Mouse (Mus musculus): ENCODE results near the gene Yars. TPM values are rescaled to one million over a fixed set of nuclear protein-coding genes. Genes with fewer than 3 reads are reported as not detected.

The Yars gene
- 10 to 100 TPM; 27.4 to 42.1 TPM for polyA plus RNA-seq (2017; shearing (Covaris generic))

- ATAC-seq = peak; percentile 94
These were observed at the start of gene Yars, which contains the start of gene S100pbp for GRCm38 (mm10) chr4:129189542-129190519. TSS of gene Yars (plus strand) at chr4:129189760. TSS of gene S100pbp (minus strand) at chr4:129189727.

DNA sequence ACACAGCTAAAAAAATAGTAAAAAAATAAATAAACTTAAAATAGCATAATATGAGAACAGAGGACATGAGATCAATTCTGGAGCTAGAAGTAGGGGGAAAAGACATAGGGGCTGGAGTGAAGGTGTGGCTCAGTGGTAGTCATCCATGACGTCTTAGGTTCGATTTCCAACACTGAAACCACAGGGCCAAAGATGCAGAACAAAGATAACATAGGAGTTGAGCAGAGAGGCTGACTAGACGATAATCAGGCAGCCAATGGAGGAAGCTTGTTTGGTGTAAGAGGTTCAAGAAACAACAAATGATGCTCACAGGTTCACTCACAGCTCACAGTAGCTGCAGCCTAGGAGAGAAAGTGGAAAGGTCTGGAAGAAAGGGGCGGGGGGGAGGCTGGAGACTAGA lies 48.8 kb upstream of the Yars start:
- no peak for ATAC-seq

GRCm38 (mm10) chr4:129141560-129142438 lies 47.8 kb upstream of the Yars start:
- ATAC-seq = no peak

DNA sequence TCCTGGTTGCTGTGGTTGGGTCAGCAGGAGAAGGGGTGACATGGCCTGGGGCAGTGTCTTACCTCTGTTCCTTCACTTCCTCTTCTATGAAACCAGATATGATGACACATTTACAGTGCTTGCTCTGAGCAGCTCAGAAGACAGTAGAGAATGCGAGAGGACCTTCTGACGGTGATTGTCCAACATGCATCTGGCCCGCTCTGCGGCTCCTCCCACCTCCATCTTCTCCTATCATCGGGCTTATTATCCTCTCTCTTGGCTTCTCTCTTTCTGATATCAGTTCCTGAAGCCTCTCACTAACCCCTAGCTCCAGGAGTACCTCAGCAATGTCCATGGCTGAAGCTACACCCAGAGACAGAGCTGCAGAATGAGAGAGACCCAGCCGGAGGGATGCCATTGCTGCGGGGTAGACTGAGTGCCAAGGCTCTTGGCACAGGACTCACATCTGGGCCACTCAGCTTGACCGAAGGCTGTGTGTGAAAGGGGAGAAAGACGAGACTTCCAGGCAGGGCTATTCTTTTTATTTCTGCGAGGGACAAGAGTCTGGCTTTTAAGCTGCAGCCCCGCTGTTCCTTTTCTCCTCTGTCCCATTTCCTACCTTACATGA lies 47.0 kb upstream of the Yars start:
- no peak for ATAC-seq

DNA sequence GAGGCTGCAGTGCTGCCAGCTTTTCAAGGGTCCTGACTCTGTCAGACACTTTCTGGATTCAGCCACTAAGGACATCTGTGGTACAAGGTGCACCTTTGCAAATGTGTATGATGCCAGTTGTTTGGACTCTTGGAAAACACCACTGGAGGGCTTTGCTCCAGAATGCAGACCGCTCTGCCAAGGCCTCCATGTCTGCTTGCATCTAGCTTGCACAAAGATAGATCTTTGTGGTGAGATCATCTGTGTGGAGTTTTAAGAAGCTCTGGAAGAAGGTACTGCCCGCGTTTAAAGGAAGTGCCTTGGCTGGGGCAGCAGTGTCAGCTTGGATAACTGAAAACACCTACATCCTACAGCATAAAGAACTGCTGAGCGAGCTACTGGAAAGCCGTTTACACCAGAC lies 46.1 kb upstream of the Yars start:
- ATAC-seq = no peak

- no peak for ATAC-seq
These were observed 44.9 kb upstream of the Yars start for GRCm38 (mm10) chr4:129144401-129145367.

DNA sequence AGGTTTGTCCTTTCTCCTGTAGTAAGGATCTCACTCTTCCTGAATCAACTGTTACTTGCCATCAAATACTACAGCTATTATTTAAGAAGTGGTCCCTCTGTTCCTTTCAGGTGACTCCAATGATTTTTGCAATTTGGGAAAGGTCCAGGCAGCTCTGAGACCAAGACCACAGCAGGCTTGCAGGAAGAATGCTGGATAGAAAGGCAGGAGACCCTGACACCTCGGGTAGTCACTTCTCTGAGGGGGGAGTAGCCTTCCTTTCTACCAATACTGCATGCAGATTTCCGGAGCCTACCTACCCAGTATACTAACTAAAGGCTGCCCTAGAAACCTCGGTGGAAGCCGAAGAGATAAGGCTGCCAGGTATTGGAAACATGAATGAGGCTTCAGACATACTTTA lies 44.1 kb upstream of the Yars start:
- no peak for ATAC-seq

- no peak for ATAC-seq
These were observed 43.6 kb upstream of the Yars start for GRCm38 (mm10) chr4:129145943-129146342.

GRCm38 (mm10) chr4:129146392-129146791 lies 43.2 kb upstream of the Yars start:
- peak; percentile 58 for ATAC-seq

GRCm38 (mm10) chr4:129147552-129148103 lies 41.9 kb upstream of the Yars start:
- no peak for ATAC-seq

GRCm38 (mm10) chr4:129149321-129149720 lies 40.2 kb upstream of the Yars start:
- no peak for ATAC-seq

- no peak for ATAC-seq
These were observed 38.2 kb upstream of the Yars start for GRCm38 (mm10) chr4:129151276-129151811.

GRCm38 (mm10) chr4:129157541-129157940 lies 32.0 kb upstream of the Yars start:
- no peak for ATAC-seq

- no peak for ATAC-seq
These were observed 31.0 kb upstream of the Yars start for GRCm38 (mm10) chr4:129158549-129158948.

GRCm38 (mm10) chr4:129161076-129161475 lies 28.5 kb upstream of the Yars start:
- no peak for ATAC-seq

DNA sequence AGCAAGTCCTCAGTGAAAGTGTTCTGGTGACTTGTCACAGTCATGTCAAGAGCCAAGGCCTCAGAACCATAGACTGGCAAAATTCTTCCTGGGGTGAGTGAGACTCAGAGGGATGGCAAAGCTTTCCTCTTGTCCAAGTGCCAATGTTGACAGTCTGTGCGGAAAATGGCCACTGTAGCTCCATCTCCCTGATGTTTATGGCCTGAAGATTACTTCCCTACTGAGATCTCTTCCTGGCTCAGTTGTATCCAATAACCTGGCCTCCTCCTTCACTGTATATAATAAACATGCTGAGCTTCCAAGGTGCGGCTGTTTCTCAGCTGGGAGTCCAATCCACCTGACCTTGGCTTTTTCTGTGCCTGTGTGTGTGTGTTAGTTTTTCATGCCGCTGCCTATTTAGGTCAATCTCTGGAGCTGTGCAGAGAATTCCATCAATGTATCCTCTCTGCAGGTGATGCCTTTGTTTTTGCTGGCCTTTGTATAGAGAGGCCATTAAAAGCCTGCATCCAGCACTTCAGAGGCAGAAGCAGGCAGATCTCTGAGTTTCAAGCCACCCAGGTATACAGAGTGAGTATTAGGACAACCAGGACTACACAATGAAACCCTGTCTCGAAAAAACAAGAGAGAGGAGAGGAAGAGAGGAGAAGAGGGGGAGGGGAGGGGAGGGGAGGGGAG lies 27.8 kb upstream of the Yars start:
- ATAC-seq = no peak

DNA sequence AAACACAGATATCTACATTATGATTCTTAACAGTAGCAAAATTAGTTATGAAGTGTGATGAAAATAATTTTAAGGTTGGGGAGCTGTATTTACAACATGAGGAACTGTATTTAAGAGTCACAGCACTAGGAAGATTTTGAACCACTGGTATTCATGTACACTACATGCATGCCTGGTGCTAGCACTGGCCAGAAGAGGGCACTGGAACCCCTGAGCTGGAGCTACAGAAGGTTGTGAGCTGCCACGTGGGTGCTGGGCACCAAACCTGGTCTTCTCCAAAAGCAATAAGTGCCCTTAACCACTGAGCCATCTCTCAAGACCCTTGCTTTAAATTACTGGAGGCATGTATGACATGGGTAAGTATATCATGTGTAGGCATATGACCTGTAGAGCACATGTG lies 17.0 kb upstream of the Yars start:
- ATAC-seq = no peak

DNA sequence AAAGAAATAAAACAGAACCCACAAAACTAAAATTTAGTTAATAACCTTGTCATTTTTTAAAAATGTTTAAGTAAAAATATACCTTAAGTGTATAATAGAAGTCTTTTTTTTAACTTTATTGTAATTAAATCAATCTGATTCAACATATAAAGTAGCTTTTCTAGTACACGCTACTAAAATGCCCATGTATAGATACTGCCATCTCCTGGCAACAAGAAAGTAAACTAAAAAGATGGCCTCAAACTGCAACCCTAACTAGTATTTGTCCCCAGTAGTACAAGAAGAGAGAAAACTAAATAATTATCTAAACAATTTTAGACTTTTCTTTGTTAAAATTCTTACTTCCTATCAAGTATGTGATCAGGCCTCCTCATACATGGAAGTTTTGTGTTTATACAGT lies 10.0 kb upstream of the Yars start:
- ATAC-seq = no peak

DNA sequence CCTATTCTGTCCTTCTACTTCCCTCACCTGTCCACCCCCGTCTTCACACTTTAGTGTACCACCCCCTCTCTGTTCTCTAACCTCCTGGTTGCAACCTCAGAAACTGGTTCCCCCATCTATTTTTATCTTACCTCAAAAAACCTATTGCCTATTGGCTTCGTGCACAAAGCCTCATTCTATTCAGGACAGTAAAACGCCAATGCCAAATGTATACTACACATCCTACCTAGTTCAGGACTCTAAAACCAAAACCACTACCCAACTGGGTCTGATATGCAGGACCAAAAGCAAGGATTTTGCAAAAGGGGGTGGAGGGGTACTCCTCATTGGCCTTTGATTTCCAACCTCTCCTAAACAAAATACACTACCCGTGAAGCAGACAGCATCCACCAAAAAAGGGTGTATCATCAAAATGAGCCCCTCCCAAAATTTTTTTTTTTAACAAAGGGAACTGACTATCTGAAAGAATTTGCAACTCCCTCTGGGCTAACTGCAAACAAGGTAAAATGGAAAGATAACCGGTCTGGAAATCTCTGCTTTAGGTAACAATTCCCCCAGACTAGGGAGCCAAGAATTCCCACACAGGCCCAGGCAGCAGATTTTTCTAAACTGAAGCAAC lies 1.4 kb upstream of the Yars start:
- no peak for ATAC-seq

Data from CD4-positive, CD25-positive, alpha-beta regulatory T cell, adult 4 months (primary cell).